Mouse (Mus musculus) cerebellum, adult 8-10 months (tissue): ENCODE measurements around the gene Gjc1.

ENCODE experiments used
- DNase-seq: peaks from one replicate; pipeline ENCODE4 v3.0.0; 2022

The Gjc1 gene

DNA sequence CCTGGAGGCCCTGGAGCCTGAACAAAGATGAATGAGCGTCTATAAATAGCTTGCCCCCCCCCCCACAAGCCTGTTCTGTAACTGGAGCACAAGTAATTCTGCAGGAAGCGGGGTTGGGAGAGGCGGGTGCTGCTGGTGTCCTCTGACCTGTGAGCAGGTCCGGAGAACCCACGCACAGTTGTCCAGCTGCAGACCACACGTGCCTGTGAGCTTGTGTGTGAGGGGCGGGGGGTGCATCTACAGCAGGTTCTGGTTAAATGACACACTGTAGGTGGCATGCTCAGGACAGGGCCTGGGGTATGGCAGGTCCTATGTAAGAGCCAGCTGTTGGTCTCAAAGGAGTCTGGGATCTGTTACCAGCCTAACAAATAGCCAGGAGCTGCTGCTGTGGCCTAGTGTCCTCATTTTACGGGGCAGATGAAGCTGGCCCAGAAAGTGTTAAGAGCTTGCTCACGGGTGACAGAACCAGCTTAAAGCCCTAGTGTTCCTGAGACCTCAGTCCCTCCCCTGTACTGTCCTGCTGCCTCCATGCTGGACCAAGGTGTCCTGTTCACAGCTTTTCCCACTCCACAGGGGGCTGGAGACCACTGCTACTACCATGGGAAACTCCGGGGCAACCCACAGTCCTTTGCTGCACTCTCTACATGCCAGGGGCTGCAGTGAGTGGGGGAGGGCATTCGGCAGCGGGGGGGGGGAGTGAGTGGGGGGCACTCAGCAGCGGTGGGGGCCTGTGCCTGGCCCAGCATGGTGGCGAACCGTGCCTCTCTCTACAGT, 48.7 kb downstream of the Gjc1 start:
- peak; percentile 41 for DNase-seq

- DNase-seq, result peak; percentile 44
These were observed 49.4 kb downstream of the Gjc1 start for GRCm38 (mm10) chr11:102769993-102770661.

DNA sequence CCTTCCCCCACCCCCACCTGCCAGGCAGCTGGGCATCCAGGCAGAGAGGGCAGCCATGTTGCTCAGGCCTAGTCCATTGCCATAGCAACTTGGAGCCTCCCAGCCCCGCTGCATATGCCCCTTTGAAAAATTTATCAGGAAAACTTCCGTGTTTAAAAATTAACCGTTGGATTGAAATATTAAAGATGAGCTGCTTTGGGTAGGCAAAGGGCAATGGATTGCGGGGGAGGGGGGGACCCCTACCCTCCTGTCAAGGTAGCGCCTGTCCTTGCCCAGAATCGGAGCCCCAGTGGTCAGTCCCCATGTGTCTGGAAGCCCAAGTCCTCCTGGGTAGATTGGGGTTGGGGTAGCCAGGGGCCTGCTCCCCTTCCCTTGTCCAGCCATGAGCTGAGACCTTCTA, 50.4 kb downstream of the Gjc1 start:
- DNase-seq, result no peak

DNA sequence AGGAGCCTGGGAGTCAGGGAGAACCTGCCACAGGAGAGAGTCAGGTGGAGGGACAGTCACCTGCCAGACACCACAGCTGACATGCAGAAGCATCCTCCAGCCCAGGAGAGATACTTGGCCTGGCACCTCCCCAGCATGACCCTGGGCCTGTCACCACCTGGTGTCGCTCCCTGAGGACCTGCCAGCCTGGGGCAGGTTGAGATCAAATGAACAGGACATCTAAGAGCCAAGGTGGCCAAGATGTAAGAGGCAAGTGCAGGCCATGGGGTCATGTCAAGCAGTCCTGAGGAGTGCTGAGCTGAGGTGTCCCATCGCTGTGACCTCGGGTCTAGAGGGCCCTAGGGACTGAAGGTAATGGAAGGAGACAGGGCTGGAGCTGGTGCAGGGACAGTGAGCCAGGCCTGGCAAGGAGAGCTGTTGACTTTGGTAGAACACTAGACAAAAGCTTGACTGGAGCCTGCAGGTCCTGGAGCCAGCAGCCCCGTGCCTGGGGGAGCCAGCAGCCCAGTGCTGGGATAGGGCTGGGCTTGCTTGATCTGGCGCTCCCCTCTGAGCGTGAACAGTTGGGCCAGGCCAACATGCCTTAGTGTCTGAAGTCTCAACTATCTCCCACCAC, 52.3 kb downstream of the Gjc1 start:
- peak; percentile 55 for DNase-seq

GRCm38 (mm10) chr11:102765416-102765815, 54.1 kb downstream of the Gjc1 start:
- peak; percentile 37 for DNase-seq

- DNase-seq, result peak; percentile 30
These were observed 56.3 kb downstream of the Gjc1 start for GRCm38 (mm10) chr11:102763009-102763767.

GRCm38 (mm10) chr11:102762248-102762647, 57.3 kb downstream of the Gjc1 start:
- no peak for DNase-seq

GRCm38 (mm10) chr11:102761309-102762210, 57.9 kb downstream of the Gjc1 start, which contains the start of gene Adam11:
Gene Adam11, plus strand, starts transcription at chr11:102761439.
- no peak for DNase-seq

DNA sequence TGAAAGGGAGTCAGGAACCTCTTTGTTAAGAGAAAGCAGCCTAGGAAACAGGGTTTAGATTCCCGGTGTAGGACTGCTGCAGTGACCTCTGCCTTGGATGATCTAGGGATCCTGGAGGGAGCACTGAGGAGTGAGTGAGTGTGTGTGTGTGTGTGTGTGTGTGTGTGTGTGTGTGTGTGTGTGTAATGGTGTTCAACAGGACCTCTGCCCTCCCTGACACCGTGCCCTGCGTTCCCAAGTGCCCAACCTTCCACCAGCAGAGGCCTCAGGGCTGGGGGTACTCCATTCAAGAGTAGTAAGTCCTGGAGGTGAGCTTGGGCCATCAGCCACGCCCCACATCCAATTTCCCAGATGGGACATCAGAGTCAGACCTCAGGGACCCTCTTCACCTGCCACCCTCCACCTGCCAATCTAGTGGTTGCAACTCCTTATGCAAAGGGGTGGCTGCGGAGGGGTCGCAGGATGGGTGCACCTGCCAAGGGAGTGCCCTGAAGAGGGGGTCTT, 58.6 kb downstream of the Gjc1 start:
- DNase-seq, result no peak

- DNase-seq, result no peak
These were observed 60.5 kb downstream of the Gjc1 start for GRCm38 (mm10) chr11:102758977-102759376.

DNA sequence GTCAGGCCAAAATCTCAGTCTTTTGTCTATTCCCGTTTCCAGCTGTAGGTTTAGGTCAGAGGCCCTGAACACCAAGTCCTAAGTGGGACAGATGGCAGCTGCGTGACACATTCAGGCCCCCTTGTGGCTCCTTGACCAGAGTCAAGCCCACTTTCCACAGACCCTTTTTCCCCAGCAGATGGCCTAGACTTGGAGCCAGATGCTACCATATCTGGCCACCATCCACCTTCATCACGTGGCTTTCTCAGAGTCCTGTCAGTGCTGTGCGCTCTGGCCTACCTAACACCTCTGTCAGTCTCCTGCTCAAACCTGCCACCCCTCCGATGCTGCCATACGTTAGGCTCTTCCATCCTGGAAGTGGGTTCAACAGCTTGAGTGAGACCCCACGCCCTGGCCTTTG, 64.1 kb downstream of the Gjc1 start:
- peak; percentile 18 for DNase-seq

DNA sequence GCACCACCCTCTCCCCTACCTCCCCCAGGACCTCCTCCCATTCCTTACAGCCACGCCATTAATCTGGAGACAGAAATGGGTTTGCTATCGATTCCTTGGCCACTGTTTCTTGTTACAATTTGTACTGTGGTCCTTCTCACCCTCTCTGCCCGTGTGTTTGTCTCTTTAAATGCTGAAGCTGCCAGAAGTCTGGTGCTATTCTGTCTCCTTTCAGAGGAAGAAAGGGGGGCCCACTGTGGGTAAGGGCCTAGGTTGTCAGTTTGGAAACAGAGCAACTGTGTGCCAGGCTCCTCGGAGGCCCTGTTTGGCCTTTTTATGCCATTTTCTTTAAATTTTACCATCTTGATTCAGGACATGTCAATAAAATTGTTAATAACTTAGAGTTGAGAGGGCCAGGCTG, 65.1 kb downstream of the Gjc1 start:
- no peak for DNase-seq

- no peak for DNase-seq
These were observed 65.7 kb downstream of the Gjc1 start for GRCm38 (mm10) chr11:102753591-102754324.

- DNase-seq, result peak; percentile 30
These were observed 66.5 kb downstream of the Gjc1 start for GRCm38 (mm10) chr11:102752896-102753590.

GRCm38 (mm10) chr11:102749712-102750111, 69.8 kb downstream of the Gjc1 start:
- DNase-seq, result no peak
